Mouse (Mus musculus) kidney, adult 2 months (tissue): Measurements from ENCODE around the gene Pdzd2.

Experiments
- CTCF ChIP-seq: fragments of 200-500 bp; conservative IDR thresholded peaks from 2 replicates; pipeline ENCODE4 v1.5.1; 2011; ENCODE audit warnings: low read depth, mild to moderate bottlenecking, control low read depth, low read length, moderate library complexity, mixed read lengths; ENCODE audit not compliant: insufficient read depth, insufficient read length
- POLR2A ChIP-seq: fragments of 200-500 bp; IDR thresholded peaks from one replicate; pipeline ENCODE4 v1.6.1; 2011; ENCODE audit warnings: low read depth, low read length, control low read depth

- TF ChIP-seq POLR2A (no peak), CTCF (no peak)
These were observed 172.9 kb downstream of the Pdzd2 start for GRCm38 (mm10) chr15:12566637-12567440.
